Mouse (Mus musculus) small intestine, adult 2 months (tissue): ENCODE data around the gene Gne. TPM values are rescaled to one million over a fixed set of nuclear protein-coding genes. Genes with fewer than 3 reads are reported as not detected.
"Not testable (repeated sequence)": the region's sequence is repeated elsewhere in the genome, so short reads cannot be mapped to it uniquely, and the experiment has no call there.

ENCODE experiments used
- H3K27ac ChIP-seq: fragments of 200-500 bp; 2 replicates; pipeline ENCODE4 v1.5.1; 2012; ENCODE audit warnings: low read depth, low read length, control low read depth, inconsistent platforms; ENCODE audit not compliant: insufficient read depth
- H3K27me3 ChIP-seq: fragments of 200-500 bp; 2 replicates; pipeline ENCODE4 v1.6.1; 2012; ENCODE audit warnings: mild to moderate bottlenecking, moderate library complexity, low read length, inconsistent platforms; ENCODE audit not compliant: control insufficient read depth, insufficient read depth
- H3K36me3 ChIP-seq: fragments of 200-500 bp; 2 replicates; pipeline ENCODE4 v1.6.1; 2012; ENCODE audit warnings: mild to moderate bottlenecking, low read length, control low read depth, inconsistent platforms; ENCODE audit not compliant: control insufficient read depth, insufficient read depth
- H3K4me1 ChIP-seq: fragments of 200-500 bp; 2 replicates; pipeline ENCODE4 v1.6.1; 2012; ENCODE audit warnings: low read length, inconsistent platforms, mixed read lengths; ENCODE audit not compliant: control insufficient read depth, insufficient read depth, insufficient read length
- H3K4me3 ChIP-seq: fragments of 200-500 bp; 2 replicates; pipeline ENCODE4 v1.5.1; 2012; ENCODE audit warnings: low read depth, mild to moderate bottlenecking, control low read depth, inconsistent platforms, low read length, moderate library complexity
- CTCF ChIP-seq: fragments of 200-500 bp; IDR thresholded peaks from 2 replicates; pipeline ENCODE4 v1.5.1; 2012; ENCODE audit warnings: low read depth, mild to moderate bottlenecking, control low read depth, inconsistent platforms, low read length, moderate library complexity, mixed read lengths; ENCODE audit not compliant: insufficient replicate concordance, insufficient read length; ENCODE audit errors: extremely low read depth
- POLR2A ChIP-seq: fragments of 200-500 bp; IDR thresholded peaks from 2 replicates; pipeline ENCODE4 v1.6.1; 2012; ENCODE audit warnings: low read depth, mild to moderate bottlenecking, control low read depth, inconsistent platforms, low read length, moderate library complexity
- WGBS: fragments of 180-500 bp; shearing (Covaris S2); methylation state at CpG from one replicate; pipeline ENCODE4 v1.1.7; 2018; 5-methylcytosine and 5-hydroxymethylcytosine counted together
- polyA plus RNA-seq: library from polyadenylated mRNA; depleted of rRNA; stranded (reverse); fragments of >200 nt; gene quantifications from 2 replicates; pipeline ENCODE4 v1.2.3, GENCODE M21; 2012

The Gne gene
- polyA plus RNA-seq, 1 experiment, result 40.6 TPM

DNA sequence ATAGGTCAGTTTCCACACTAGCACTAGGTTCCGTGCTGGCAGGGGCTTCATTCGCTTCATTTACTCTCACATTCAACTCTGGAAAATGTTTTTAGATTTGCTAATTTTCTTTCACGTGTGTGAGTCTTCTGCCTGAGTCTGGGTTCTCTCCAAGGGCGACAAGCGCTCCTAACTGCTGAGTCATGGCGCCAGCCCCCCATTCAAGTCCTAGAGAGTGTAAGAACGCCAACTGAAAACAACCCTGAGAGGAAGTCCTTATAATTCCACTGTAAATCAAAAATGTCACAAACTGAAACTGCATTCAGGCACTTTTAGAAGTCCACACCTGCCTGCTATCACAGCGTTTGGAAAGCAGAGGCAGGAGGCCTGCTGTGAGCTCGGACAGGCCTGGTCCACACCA, 21.9 kb downstream of the Gne start:
- no peak overlapping the region for H3K4me3 ChIP-seq
- no peaks in the 10 kb centered on the region for H3K27me3 ChIP-seq
- peaks cover 26% of the 10 kb centered on the region for H3K36me3 ChIP-seq
- peaks cover 3% of the 10 kb centered on the region; the same call in 1 of the 2 replicates for H3K4me1 ChIP-seq
- WGBS, result 74% methylated on average over 9 of the region's 9 CpGs
- no peak for TF ChIP-seq POLR2A
- no peak for TF ChIP-seq CTCF
- no peak overlapping the region for H3K27ac ChIP-seq

- no peak for TF ChIP-seq CTCF
- TF ChIP-seq POLR2A, result no peak
- Histone ChIP-seq H3K4me1 (no peaks in the 10 kb centered on the region), H3K27me3 (no peaks in the 10 kb centered on the region), H3K4me3 (no peak overlapping the region), H3K27ac (no peak overlapping the region), H3K36me3 (peaks cover 41% of the 10 kb centered on the region)
- WGBS, result 87% methylated on average over 13 of the region's 13 CpGs
Measured at GRCm38 (mm10) chr4:44059674-44060073, 24.3 kb downstream of the Gne start.

DNA sequence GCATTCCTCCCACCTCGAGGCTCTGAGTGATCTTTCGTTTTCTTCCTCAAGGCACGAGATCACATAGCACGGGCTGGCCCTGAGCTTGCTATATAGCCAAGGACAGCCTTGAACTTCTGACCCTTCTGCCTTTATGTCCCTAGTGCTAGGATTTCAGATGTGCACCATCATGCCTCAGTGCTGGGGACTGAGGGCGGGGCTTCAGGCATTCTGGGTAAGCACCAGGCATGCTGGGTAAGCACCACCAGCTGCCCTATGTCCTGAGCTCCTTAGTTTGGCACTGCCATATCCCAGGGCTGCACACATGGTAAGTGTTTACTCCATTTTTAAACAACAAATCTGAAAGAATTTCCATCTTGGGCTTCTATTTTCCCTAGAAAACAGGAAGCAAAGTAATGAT, 34.2 kb downstream of the Gne start:
- WGBS, result 83% methylated on average over 5 of the region's 5 CpGs
- Histone ChIP-seq H3K27ac (no peak overlapping the region), H3K4me3 (no peak overlapping the region), H3K36me3 (peaks cover 44% of the 10 kb centered on the region), H3K4me1 (no peaks in the 10 kb centered on the region), H3K27me3 (no peaks in the 10 kb centered on the region)
- TF ChIP-seq POLR2A, result no peak
- TF ChIP-seq CTCF, result no peak

- 53% methylated on average over 5 of the region's 5 CpGs for WGBS
- no peaks in the 10 kb centered on the region for H3K27me3 ChIP-seq
- H3K27ac ChIP-seq, result no peak overlapping the region
- no peak for TF ChIP-seq POLR2A
- TF ChIP-seq CTCF, result no peak
- no peak overlapping the region for H3K4me3 ChIP-seq
- H3K36me3 ChIP-seq, result peaks cover 48% of the 10 kb centered on the region
- H3K4me1 ChIP-seq, result peaks cover 12% of the 10 kb centered on the region
Measured at GRCm38 (mm10) chr4:44046066-44046465, 37.9 kb downstream of the Gne start.

DNA sequence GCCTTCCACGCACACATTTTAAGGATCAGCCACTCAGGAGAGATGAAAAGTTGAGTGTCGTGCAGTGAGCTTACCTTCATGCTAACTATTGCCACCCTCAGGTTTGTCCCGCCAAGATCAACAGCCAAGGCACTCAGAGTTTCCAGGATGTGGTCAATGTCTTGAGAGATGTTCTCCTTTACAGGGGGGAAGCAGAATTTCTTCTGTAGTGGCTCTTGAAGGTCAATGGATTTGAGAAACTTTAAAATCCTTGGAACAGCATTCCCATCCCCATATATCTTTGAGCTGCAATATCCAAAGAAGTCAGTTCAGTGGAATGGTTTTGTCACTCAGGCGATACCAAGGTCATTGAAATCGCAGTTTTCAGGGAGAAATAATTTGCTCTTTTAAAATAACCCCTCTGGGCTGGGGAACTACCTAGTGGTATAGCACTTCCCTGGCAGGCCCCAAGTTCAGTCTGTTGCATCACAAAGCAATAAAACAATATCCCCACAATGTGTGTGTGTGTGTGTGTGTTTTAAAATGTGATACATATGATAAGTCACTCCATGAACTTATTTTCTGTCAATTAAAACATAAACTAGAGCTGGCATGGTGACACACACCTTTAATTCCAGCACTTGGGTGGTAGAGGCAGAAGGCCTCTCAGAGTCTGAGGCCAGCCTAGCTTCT, 39.2 kb downstream of the Gne start:
- 85% methylated on average over 5 of the region's 5 CpGs for WGBS
- H3K4me1 ChIP-seq, result peaks cover 16% of the 10 kb centered on the region
- no peak for TF ChIP-seq CTCF
- TF ChIP-seq POLR2A, result no peak
- H3K4me3 ChIP-seq, result no peak overlapping the region
- no peaks in the 10 kb centered on the region for H3K27me3 ChIP-seq
- H3K36me3 ChIP-seq, result peaks cover 52% of the 10 kb centered on the region
- H3K27ac ChIP-seq, result no peak overlapping the region

GRCm38 (mm10) chr4:44043182-44043581, 40.8 kb downstream of the Gne start:
- 51% methylated on average over 4 of the region's 4 CpGs for WGBS
- H3K27ac ChIP-seq, H3K4me3 ChIP-seq, H3K27me3 ChIP-seq: not testable (repeated sequence)
- Histone ChIP-seq H3K36me3 (peaks cover 54% of the 10 kb centered on the region), H3K4me1 (peaks cover 16% of the 10 kb centered on the region)

GRCm38 (mm10) chr4:44042429-44042828, 41.5 kb downstream of the Gne start:
- H3K36me3 ChIP-seq, result peaks cover 56% of the 10 kb centered on the region
- peaks cover 16% of the 10 kb centered on the region for H3K4me1 ChIP-seq
- no peak for TF ChIP-seq POLR2A
- TF ChIP-seq CTCF, result no peak
- 19% methylated on average over 5 of the region's 5 CpGs for WGBS
- peak overlapping the region; percentile 6; the same call in 1 of the 2 replicates for H3K27ac ChIP-seq
- no peak overlapping the region for H3K4me3 ChIP-seq
- H3K27me3 ChIP-seq, result no peaks in the 10 kb centered on the region

GRCm38 (mm10) chr4:44040802-44041201, 43.2 kb downstream of the Gne start:
- no peak overlapping the region for H3K27ac ChIP-seq
- H3K27me3 ChIP-seq, result no peaks in the 10 kb centered on the region
- no peak overlapping the region for H3K4me3 ChIP-seq
- H3K4me1 ChIP-seq, result peaks cover 22% of the 10 kb centered on the region
- TF ChIP-seq POLR2A, result no peak
- no peak for TF ChIP-seq CTCF
- 39% methylated on average over 4 of the region's 4 CpGs for WGBS
- peaks cover 62% of the 10 kb centered on the region for H3K36me3 ChIP-seq
